Mouse (Mus musculus) forebrain, embryonic 15.5 days (tissue): ENCODE results near the gene Olfr839-ps1. TPM values are rescaled to one million over a fixed set of nuclear protein-coding genes. Genes with fewer than 3 reads are reported as not detected.

Experiments used
- ATAC-seq: fragments of 200-750 bp; cut with Nextera tagmentation; replicated peaks from 2 replicates; pipeline ENCODE4 v1.8.0; 2017; ENCODE audit warnings: mild to moderate bottlenecking, moderate TSS enrichment, moderate library complexity
- H3K27ac ChIP-seq: fragments of 300-500 bp; sonication (generic); replicated peaks from 2 replicates; pipeline ENCODE4 v1.5.1; 2015; ENCODE audit warnings: mild to moderate bottlenecking, inconsistent platforms
- H3K27me3 ChIP-seq: fragments of 300-500 bp; sonication (generic); 2 replicates; pipeline ENCODE4 v1.6.1; 2015; ENCODE audit warnings: inconsistent platforms
- H3K36me3 ChIP-seq: fragments of 300-500 bp; sonication (generic); 2 replicates; pipeline ENCODE4 v1.6.1; 2015; ENCODE audit warnings: mild to moderate bottlenecking, inconsistent platforms
- H3K4me1 ChIP-seq: fragments of 300-500 bp; sonication (generic); 2 replicates; pipeline ENCODE4 v1.6.1; 2015; ENCODE audit warnings: inconsistent platforms
- H3K4me2 ChIP-seq: fragments of 300-500 bp; sonication (generic); replicated peaks from 2 replicates; pipeline ENCODE4 v1.6.1; 2015; ENCODE audit warnings: mild to moderate bottlenecking, inconsistent platforms
- H3K4me3 ChIP-seq: fragments of 300-500 bp; sonication (generic); 2 replicates; pipeline ENCODE4 v1.5.1; 2015; ENCODE audit warnings: mild to moderate bottlenecking, inconsistent platforms
- H3K9ac ChIP-seq: fragments of 300-500 bp; sonication (generic); replicated peaks from 2 replicates; pipeline ENCODE4 v1.6.1; 2015; ENCODE audit warnings: mild to moderate bottlenecking, inconsistent platforms
- H3K9me3 ChIP-seq: fragments of 300-500 bp; sonication (generic); 2 replicates; pipeline ENCODE4 v1.6.1; 2016; ENCODE audit warnings: inconsistent platforms
- WGBS: fragments of 180-500 bp; shearing (Covaris S2); methylation state at CpG from one replicate; pipeline ENCODE4 v1.1.7; 2015; ENCODE audit warnings: mixed read lengths; 5-methylcytosine and 5-hydroxymethylcytosine counted together
- polyA plus RNA-seq: library from polyadenylated mRNA; unstranded; fragments of >200 nt; fragmentation: Nextera tagmentation; extraction: Ambion mirVana; gene quantifications from 2 replicates; pipeline ENCODE4 v1.2.1, GENCODE M21; 2015

Gene Olfr839-ps1
- not detected in 2 replicates for polyA plus RNA-seq

DNA sequence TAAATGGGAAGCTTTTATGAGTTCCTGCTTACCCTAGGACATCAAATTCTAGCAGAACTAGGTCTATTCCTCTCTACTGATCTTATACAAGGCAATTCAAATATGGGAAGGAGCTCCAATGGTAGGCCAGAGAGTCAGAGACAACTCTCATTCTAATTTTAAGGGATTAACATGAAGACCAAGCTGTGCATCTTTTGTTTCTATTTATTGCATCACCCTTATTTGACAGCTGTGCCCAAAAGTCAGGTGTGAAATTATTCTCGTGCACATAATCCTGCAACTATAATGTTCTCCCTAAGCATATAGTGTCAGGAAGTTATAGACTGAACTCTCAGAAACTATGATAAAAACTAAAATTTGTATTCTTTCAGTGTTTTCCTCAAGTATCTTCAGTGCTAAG is at the start of gene Olfr839-ps1:
TSS of gene Olfr839-ps1 (minus strand) at position 101 of the 400 bp plus-strand sequence.
- 82% methylated on average over 1 of the region's 1 CpGs for WGBS
- Histone ChIP-seq H3K9me3 (0 out of 2 replicates have a peak, but pooled peaks cover 8% of the 10 kb centered on the region), H3K36me3 (no peaks in the 10 kb centered on the region), H3K4me2 (no peak within 1 kb of the TSS), H3K4me1 (no peaks in the 10 kb centered on the region), H3K9ac (no peak within 1 kb of the TSS), H3K27me3 (no peaks in the 10 kb centered on the region), H3K4me3 (no peak within 1 kb of the TSS), H3K27ac (no peak within 1 kb of the TSS)
- ATAC-seq: no peak

GRCm38 (mm10) chr9:19136017-19136416 is 41.1 kb downstream of the Olfr839-ps1 start, which contains the start of gene Olfr837:
Gene Olfr837, plus strand, starts transcription at chr9:19136317.
- Histone ChIP-seq H3K9me3 (peaks cover 5% of the 10 kb centered on the region; the same call in 1 of the 2 replicates), H3K9ac (no peak within 1 kb of the TSS), H3K4me2 (no peak within 1 kb of the TSS), H3K36me3 (no peaks in the 10 kb centered on the region), H3K4me3 (no peak within 1 kb of the TSS), H3K27me3 (no peaks in the 10 kb centered on the region), H3K27ac (no peak within 1 kb of the TSS), H3K4me1 (no peaks in the 10 kb centered on the region)
- no peak for ATAC-seq
- WGBS: 79% methylated on average over 1 of the region's 1 CpGs

- Histone ChIP-seq H3K27me3 (no peaks in the 10 kb centered on the region), H3K4me2 (no peak within 1 kb of the TSS), H3K9ac (no peak within 1 kb of the TSS), H3K4me3 (no peak within 1 kb of the TSS), H3K4me1 (no peaks in the 10 kb centered on the region), H3K27ac (no peak within 1 kb of the TSS), H3K9me3 (peaks cover 6% of the 10 kb centered on the region; the same call in 1 of the 2 replicates), H3K36me3 (no peaks in the 10 kb centered on the region)
- ATAC-seq: no peak
Measured at GRCm38 (mm10) chr9:19120082-19120481, 57.0 kb downstream of the Olfr839-ps1 start, which contains the start of gene Olfr836. Gene Olfr836, plus strand, starts transcription at chr9:19120382.

Other genes with a start within 250 kb of the Olfr839-ps1 start
- gene Olfr832, start 240.2 kb downstream of the Olfr839-ps1 start, polyA plus RNA-seq: not detected in 2 replicates
- not detected in 2 replicates for gene Olfr834, start 189.3 kb downstream of the Olfr839-ps1 start, polyA plus RNA-seq
- not detected in 2 replicates for gene Olfr835, start 144.6 kb downstream of the Olfr839-ps1 start, polyA plus RNA-seq
- gene Olfr836, start 56.9 kb downstream of the Olfr839-ps1 start, polyA plus RNA-seq: not detected in 2 replicates
- gene Olfr837, start 41.0 kb downstream of the Olfr839-ps1 start, polyA plus RNA-seq: not detected in 2 replicates
- gene Olfr843, start 74.7 kb upstream of the Olfr839-ps1 start, polyA plus RNA-seq: not detected in 2 replicates
- gene Olfr844, start 139.0 kb upstream of the Olfr839-ps1 start, polyA plus RNA-seq: not detected in 2 replicates
- gene Olfr845, start 159.1 kb upstream of the Olfr839-ps1 start, polyA plus RNA-seq: not detected in 2 replicates
- not detected in 2 replicates for gene Olfr846, start 186.7 kb upstream of the Olfr839-ps1 start, polyA plus RNA-seq
- gene Olfr847, start 201.4 kb upstream of the Olfr839-ps1 start, polyA plus RNA-seq: not detected in 2 replicates